Mouse (Mus musculus) brain, embryonic 14.5 days (tissue): ENCODE data around the gene Zfp113.

Source experiments
- CTCF ChIP-seq: fragments of 200-500 bp; IDR thresholded peaks from 2 replicates; pipeline ENCODE4 v1.5.1; 2012; ENCODE audit warnings: inconsistent platforms, mild to moderate bottlenecking, moderate library complexity, borderline replicate concordance; ENCODE audit not compliant: insufficient read depth, insufficient read length; ENCODE audit errors: extremely low read depth
- POLR2A ChIP-seq: fragments of 200-500 bp; IDR thresholded peaks from 2 replicates; pipeline ENCODE4 v1.6.1; 2012; ENCODE audit warnings: mild to moderate bottlenecking, inconsistent platforms, borderline replicate concordance; ENCODE audit not compliant: poor library complexity, insufficient read depth, insufficient read length, severe bottlenecking; ENCODE audit errors: extremely low read depth

DNA sequence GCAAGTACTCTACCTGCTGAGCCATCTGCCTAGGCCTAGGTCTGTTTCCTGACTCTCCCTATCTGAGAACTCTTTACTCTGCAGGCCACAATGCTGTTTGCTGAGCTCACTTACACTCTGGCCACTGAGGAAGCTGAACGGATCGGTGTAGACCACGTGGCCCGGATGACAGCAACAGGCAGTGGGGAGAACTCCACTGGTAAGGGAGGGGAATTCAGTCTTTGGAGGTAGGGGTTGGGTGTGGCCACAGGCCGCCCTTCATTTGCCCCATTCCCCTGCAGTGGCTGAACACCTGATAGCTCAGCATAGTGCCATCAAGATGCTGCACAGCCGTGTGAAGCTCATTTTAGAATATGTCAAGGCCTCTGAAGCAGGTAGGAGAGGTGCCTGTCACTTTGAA, 7.5 kb upstream of the Zfp113 start:
- TF ChIP-seq POLR2A (no peak), CTCF (no peak)
